Mouse (Mus musculus) left cerebral cortex, postnatal 10 days (tissue): Measurements from ENCODE around the gene Omt2b. TPM values are rescaled to one million over a fixed set of nuclear protein-coding genes. Genes with fewer than 3 reads are reported as not detected.

Source experiments
- DNase-seq, 2 experiments: peaks; one replicate each; pipeline ENCODE4 v3.0.0; 2021 to 2022; ENCODE audit warnings: low spot score in 2 of 2, mixed read lengths in 1 of 2; ENCODE audit errors: extremely low spot score in 1 of 2
- intact Hi-C: fragments of 180-260 bp; cut with DNase I; formaldehyde crosslinking; loops from one replicate; pipeline ENCODE4 v1.15.1; 2025
- total RNA-seq, 2 experiments: library from RNA; stranded (reverse); gene quantifications; 2 replicates each; pipeline ENCODE4 v1.2.3; 2021

Gene Omt2b
- total RNA-seq, 2 experiments from 2014 or later, result not detected

DNA sequence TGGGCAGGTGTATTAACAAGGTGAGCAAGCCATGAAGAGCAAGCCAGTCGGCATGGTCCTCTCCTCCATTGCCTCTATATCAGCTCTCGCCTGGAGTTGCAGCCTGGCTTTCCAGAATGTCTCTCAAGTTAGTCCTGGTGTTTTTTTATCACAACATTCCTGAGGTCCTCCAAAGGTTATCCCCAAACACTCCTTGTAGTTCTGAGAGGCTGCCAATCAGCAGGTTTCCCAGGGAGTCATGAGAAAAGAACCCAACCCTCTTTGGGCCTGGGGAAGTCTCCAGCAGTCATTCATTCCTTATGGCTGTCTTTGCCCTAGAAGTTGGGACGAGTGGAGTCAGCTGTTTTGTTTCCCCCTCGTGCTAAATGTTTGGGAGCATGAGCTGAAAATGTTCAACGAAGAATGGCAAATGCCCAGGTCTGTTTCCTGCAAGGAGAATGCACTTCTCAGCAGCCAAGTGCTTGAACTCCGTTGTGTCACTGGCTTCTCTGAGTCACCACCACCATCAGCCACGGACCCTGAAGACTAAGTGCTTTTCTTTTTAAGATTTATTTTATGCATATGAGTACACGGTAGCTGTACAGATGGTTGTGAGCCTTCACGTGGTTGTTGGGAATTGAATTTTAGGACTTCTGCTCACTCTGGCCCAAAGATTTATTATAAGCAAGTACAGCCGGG, 45.6 kb downstream of the Omt2b start:
- DNase-seq, result no peak

GRCm38 (mm10) chr9:78374397-78374796, 47.0 kb downstream of the Omt2b start:
- intact Hi-C loops, result no loop called here
- DNase-seq, result no peak

More for the DNA sequence above, 45.6 kb downstream of the Omt2b start:
- intact Hi-C loops, result no loop called here

DNA sequence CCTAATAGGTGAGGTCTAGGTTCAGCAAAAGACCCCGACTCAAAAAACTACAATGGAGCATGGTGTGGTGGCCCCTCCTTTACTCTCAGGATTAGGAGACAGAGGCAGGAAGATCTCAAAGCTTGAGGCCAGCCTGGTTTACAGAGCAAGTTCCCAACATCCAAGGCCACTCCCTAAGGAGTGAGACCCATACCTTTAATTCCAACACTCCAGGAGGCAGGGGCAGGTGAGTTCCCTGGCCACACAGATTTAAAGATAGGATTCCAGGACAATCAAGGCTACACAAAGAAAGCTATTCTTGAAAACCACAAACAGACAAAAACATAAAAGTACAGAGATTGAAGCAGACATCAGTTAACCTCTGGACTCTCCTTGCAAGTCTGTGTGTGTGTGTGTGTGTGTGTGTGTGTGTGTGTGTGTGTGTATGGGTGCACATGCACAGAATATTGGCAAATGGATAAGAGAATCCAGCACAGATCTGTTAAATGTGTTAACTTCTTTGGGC, 47.5 kb downstream of the Omt2b start:
- intact Hi-C loops, result no loop called here
- no peak for DNase-seq

DNA sequence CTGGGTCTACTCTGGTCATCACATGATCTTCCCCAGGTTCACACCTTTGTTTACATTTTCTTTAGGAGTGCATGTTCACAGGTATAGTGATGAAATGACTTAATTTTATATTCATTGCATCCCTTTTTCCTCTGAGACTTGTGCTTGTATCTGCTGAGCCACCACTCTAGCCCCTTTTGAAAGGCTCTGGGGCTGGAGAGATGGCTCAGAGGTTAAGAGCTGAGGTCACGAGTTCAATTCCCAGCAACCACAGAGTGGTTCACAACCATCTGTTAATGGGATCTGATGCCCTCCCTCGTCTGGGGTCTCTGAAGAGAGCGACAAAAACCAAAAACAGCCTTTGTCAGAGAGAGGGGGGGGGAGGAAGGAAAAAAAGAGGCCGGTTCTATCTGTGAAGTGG, 48.1 kb downstream of the Omt2b start:
- intact Hi-C loops, result no loop called here
- no peak for DNase-seq

GRCm38 (mm10) chr9:78377546-78377945, 50.2 kb downstream of the Omt2b start:
- DNase-seq, result no peak
- intact Hi-C loops, result no loop called here

DNA sequence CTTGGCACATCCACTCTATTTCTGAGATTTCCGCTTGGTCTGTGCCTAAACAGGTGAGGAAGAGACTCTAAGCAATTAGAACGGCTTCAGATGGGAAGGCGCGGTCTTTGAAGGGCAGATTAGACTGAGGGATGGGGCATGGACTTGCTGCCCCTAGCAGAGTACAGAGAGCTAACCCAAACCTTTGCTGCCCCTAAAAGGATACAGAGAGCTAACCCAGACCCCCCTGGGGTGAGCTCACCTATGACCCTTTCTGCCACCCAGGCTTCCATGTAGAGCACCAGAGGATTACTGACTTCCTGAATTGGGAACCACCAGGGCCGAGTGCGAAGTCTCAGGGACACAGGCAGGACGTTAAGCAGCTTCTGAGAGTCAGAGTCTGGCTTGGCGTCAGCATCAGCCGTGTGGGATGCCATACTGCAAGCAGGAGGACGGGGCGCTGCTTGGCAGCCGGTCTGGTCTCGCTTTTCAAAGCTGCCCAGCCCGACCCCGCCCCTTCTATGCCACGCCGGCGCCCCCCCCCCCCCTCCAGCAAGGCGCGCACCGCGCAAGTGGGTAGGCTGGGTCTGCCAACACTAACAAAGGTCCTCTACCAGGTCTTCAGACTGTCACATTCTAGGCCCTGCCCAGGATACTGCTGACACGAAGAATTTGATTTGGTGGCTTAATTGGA, 50.9 kb downstream of the Omt2b start, which contains the start of gene Ooep:
TSS of gene Ooep (minus strand) at position 613 of the 673 bp plus-strand sequence.
- peak; percentile 24 to 65 for DNase-seq
- intact Hi-C loops, result no loop called here

Other genes with a start within 250 kb of the Omt2b start
- 100 to 1,000 TPM; 116 to 120 TPM for gene Fbxo9, start 218.5 kb upstream of the Omt2b start, total RNA-seq
- 10 to 100 TPM; 23.8 to 27.2 TPM for gene Ick, start 218.4 kb upstream of the Omt2b start, total RNA-seq
- gene Gsta4, start 144.8 kb upstream of the Omt2b start, total RNA-seq, result 10 to 100 TPM; 21.5 to 21.6 TPM
- not detected for gene Gsta1, start 96.9 kb upstream of the Omt2b start, total RNA-seq
- not detected for gene Gm3776, start 70.5 kb upstream of the Omt2b start, total RNA-seq
- gene Gm10639, start 37.7 kb upstream of the Omt2b start, total RNA-seq, result not detected
- not detected for gene Omt2a, start 12.8 kb upstream of the Omt2b start, total RNA-seq
- gene Gsta2, start 28.2 kb downstream of the Omt2b start, total RNA-seq, result not detected
- 1 to 10 TPM in 1 of 2 experiments, under 1 TPM in 1; 0.60 to 1.3 TPM for gene Dppa5a, start 40.6 kb downstream of the Omt2b start, total RNA-seq
- under 1 TPM; 0.30 to 0.32 TPM for gene Ooep, start 51.1 kb downstream of the Omt2b start, total RNA-seq
- not detected for gene Ddx43, start 68.2 kb downstream of the Omt2b start, total RNA-seq
- under 1 TPM; 0.66 to 0.83 TPM for gene Cgas, start 115.6 kb downstream of the Omt2b start, total RNA-seq
- gene Mto1, start 120.6 kb downstream of the Omt2b start, total RNA-seq, result 10 to 100 TPM; 21.1 to 21.2 TPM
- gene Gm17324, start 121.2 kb downstream of the Omt2b start, total RNA-seq, result 1 to 10 TPM in 1 of 2 experiments, under 1 TPM in 1; 0.88 to 1.8 TPM
- 1,000 to 10,000 TPM; 3,801 to 3,978 TPM for gene Eef1a1, start 161.6 kb downstream of the Omt2b start, total RNA-seq